Mouse (Mus musculus) urinary bladder, postnatal 25 days (tissue): ENCODE data around the gene Pbx1.

Experiments used
- DNase-seq: peaks from one replicate; pipeline ENCODE4 v3.0.0; 2022; ENCODE audit warnings: low spot score

Pbx1 gene

DNA sequence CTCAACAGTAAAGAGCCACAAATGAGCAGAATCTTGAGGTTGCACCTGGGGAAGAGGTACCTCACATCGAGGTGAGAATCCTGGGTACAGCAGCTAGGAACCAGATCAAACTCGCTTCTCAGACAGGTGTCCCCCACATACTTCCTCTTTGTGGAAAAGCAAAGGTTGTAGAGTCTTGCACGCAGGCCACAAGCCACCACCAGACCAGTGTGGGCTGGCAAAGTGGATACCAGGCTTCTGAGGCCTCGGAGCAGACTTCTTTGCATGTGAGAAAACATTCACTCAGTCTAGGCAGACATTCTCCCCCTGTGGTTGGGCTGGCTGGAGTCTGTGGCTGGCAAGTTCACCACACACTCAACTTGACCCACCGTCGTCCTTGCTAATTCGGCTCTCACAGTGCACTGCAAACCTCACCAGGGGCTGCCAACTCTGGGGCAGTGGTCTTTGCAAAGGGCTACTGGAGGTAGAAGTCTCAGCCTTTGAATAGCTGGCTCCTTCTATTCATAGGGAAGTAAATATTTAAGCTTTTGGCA lies 206.4 kb downstream of the Pbx1 start:
- no peak for DNase-seq

DNA sequence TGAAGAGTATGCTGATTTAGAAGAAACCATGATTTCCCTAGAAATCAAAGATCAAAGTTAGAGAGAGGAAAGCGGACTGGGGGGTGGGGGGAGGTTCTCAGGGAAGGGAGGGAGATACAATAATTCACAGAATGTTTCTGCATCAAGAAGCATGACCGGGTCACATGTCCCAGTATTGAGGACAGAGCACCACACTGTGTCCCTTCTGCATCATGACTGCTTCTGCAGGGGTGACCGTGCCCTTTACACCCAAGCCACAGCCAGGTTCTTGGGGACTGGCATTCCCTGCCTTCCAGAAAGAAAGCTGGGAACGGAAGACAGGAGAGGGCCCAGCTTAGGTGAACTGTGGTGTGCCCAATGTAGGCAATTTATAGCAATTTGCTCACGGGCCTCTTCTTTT lies 207.9 kb downstream of the Pbx1 start:
- DNase-seq: no peak

DNA sequence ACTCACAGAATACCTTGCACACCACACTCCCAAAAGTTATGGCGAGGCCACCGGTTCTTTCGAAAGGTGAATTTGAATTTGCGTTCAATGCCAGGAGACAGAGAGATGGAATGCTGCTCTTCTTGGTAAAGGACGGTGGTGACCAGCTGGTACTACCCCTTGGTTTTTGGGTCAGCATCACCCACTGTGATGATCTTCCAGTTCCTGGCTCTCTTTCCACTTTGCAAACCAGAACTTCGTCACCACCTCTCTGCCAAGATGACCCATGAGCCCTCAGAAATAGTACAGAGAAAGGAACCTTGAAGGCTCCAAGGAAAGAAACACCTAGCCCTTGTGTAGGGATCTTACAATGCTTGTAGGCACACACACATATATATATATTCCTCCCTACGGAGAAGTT lies 209.3 kb downstream of the Pbx1 start:
- no peak for DNase-seq

DNA sequence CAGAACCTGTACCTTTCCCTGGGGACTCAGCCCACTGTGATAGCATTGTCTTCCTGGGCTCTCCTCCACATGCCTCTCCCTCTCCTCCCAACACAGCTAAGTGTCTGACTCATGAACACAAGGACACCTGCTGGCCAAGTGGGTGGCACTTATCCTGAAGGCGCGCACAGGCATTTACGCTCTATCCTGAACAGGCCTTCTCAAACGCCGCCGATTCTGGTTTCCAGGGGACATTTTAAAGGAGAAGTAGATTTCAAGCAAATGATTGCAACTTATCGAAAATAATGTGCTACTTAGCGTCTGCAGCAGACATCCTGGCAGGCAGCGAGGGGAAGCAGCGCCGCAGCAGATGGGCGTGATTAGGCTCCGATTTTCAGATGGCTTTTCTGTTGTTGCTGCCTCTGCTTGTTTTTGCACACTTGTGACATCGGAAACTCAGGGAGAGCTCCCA lies 211.0 kb downstream of the Pbx1 start:
- DNase-seq: no peak

- DNase-seq: no peak
Measured at GRCm38 (mm10) chr1:168215896-168216747, 215.9 kb downstream of the Pbx1 start.

DNA sequence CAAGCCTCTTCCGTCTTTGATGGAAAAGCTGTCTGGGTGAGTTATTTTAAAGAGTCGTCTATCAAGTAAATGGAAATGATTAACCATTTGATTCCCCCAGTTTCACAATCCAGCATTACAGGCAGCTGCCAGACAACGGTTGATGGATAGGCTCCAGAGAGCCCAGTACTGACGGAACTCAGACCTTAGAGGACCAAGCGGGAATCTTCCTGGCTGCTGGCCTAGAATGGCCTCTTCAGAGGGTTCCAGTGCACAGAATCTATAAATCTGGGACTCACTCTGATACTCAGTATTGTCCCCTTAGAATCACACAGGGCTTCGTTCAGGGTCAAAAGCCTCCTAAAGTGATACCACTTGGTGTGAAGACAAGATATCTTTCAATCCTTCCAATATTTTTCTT lies 216.6 kb downstream of the Pbx1 start:
- DNase-seq: no peak

DNA sequence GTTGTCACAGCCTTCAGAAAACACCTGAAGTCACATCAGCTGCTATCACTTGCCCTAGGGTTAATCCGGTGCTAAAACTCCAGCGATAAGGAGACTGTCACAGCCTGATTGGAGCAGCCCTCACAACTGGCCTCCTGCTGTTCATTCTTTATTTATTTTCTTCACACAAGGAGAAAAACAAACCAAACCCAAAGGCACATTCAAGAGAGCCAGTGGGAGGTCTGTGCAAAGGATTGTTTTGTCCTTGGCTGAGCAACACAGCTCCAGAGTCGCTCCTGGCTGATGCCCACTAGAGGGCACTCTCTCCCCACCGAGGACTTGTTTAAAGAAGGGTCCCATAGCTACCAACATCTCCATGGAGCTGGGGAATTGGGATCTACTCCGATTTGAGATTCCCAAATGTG lies 218.0 kb downstream of the Pbx1 start:
- peak; percentile 62 for DNase-seq

DNA sequence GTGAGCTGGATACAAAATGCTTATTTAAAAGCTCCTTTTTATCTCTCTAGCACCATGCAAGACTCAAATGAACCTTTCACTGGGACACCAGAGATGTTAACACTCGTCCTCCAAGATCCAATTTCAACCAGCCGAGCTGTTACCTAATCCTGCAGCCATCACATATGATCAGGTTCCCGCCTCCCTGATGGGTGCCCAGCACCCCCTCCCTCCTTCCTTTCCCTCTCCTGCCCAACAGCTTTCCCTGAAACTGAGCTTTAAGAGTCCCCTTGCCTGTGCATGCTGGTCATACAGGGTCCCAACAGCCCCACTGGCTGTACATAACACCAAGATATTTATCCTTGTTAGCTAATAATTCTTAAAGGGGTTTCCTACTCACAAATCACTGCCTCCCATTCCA lies 218.5 kb downstream of the Pbx1 start:
- no peak for DNase-seq

- no peak for DNase-seq
Measured at GRCm38 (mm10) chr1:168210401-168210800, 221.7 kb downstream of the Pbx1 start.

DNA sequence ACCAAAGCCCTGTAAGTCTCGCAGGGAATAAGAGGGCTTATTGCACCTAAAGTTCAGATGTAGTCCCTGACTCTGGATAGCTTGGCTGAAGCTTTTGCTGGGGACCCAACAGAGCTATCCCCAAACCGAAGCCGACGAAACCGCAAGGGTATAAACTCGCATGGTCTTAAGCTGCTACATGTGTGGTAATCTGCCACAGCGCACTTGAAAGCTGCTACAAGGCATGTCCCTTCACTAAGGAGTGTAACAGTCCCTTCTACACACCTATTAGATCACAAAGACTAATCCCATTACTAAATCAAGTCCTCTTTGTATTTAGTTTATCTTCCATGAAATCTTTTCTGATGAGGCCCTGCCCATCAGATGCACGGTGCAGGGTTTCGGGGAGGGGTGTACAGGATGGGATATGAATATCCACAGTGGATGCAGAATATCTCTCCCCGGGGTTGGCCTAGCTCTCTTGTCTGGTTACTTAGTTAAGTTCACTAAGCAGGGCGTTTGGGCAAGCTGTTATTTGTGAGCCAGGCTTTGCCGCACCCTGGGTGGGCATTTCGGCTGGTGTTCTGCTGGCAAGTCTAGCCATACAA lies 231.4 kb downstream of the Pbx1 start:
- no peak for DNase-seq

GRCm38 (mm10) chr1:168198276-168198675 lies 233.8 kb downstream of the Pbx1 start:
- DNase-seq: no peak

GRCm38 (mm10) chr1:168197908-168198258 lies 234.2 kb downstream of the Pbx1 start:
- DNase-seq: no peak

- DNase-seq: no peak
Measured at GRCm38 (mm10) chr1:168197195-168197907, 234.7 kb downstream of the Pbx1 start.

DNA sequence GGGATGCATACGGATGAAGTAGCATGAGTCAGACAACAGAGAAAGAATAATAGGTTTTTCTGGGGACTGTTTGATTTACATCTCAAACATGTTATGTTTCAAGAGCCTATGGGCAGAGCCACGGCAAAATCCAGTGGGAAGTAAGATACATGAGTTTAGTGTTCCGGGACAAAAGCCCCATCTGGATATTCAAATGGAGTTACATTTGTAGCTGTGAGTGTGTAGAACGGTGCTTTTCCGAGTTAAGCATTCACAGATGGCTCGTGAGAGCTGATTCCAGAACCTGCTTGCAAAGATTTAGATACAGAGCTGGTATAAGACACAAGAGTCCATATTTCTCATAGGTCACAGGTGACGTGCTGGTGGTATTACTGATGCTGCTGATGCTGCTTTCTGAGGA lies 238.7 kb downstream of the Pbx1 start:
- no peak for DNase-seq

DNA sequence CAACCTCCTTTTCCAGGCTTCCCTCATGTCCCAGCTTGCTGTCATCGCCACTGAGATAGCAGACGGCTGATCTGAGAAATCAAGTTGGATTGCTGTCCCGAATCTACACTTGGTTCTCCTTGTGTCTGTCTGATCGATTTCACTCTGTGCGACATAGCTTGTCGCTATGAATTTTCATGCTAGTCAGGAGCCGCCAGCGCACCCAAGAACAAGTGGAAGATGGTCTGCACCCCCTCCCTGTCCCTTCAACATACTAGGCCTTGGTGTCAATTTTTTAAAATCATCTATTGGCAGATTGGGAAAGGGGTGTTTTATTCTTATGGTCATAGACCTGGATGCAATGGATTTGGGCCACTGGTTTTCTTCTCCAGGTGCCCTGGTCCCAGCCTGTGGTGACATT lies 249.3 kb downstream of the Pbx1 start:
- DNase-seq: no peak

- peak; percentile 42 for DNase-seq
Measured at GRCm38 (mm10) chr1:168180622-168181441, 251.2 kb downstream of the Pbx1 start.

GRCm38 (mm10) chr1:168179691-168180090 lies 252.4 kb downstream of the Pbx1 start:
- DNase-seq: no peak

- DNase-seq: no peak
Measured at GRCm38 (mm10) chr1:168178611-168179010, 253.5 kb downstream of the Pbx1 start.

- DNase-seq: no peak
Measured at GRCm38 (mm10) chr1:168175586-168175985, 256.5 kb downstream of the Pbx1 start.

GRCm38 (mm10) chr1:168169791-168170190 lies 262.3 kb downstream of the Pbx1 start:
- DNase-seq: no peak

- DNase-seq: no peak
Measured at GRCm38 (mm10) chr1:168169052-168169779, 262.9 kb downstream of the Pbx1 start.
